Mouse (Mus musculus): ENCODE results near the gene Gm49322. TPM values are rescaled to one million over a fixed set of nuclear protein-coding genes. Genes with fewer than 3 reads are reported as not detected.

Gene Gm49322
- polyA plus RNA-seq, 1 experiment from 2014 or later = 2.3 TPM

- TF ChIP-seq CTCF (IDR thresholded peaks at IDR 0.05; ENCODE audit: low read depth) = no peak
- Histone ChIP-seq H3K36me3 (ENCODE audit: control insufficient read depth, insufficient read depth) (peaks cover 8% of the 10 kb centered on the region; the same call in 1 of the 2 replicates), H3K4me2 (replicated peaks; ENCODE audit: low read depth) (peak overlapping the region; percentile 94; the same call in 1 of the 2 replicates), H3K4me3 (ENCODE audit: low read depth, low read length) (no peak overlapping the region), H3K4me1 (replicated peaks; ENCODE audit: control insufficient read depth, insufficient read depth, low read length) (peaks cover 13% of the 10 kb centered on the region; the same call in 1 of the 2 replicates), H3K9ac (ENCODE audit: low read depth, low read length) (no peak overlapping the region), H3K27ac (ENCODE audit: low read depth, low read length) (no peak overlapping the region), H3K9me3 (ENCODE audit: control insufficient read depth) (no peaks in the 10 kb centered on the region), H3K27me3 (replicated peaks; ENCODE audit: control insufficient read depth, insufficient read depth, low read length) (no peaks in the 10 kb centered on the region)
- ATAC-seq = no peak
- 71% methylated on average over 6 of the region's 6 CpGs for WGBS
These were observed 49.0 kb downstream of the Gm49322 start for GRCm38 (mm10) chr10:80654866-80655265.

GRCm38 (mm10) chr10:80655406-80656129 is 49.7 kb downstream of the Gm49322 start:
- Histone ChIP-seq H3K27ac (ENCODE audit: low read depth, low read length) (peak overlapping the region; percentile 54; the same call in 1 of the 2 replicates), H3K4me3 (ENCODE audit: low read depth, low read length) (peak overlapping the region; percentile 87), H3K27me3 (replicated peaks; ENCODE audit: control insufficient read depth, insufficient read depth, low read length) (no peaks in the 10 kb centered on the region), H3K9ac (ENCODE audit: low read depth, low read length) (peak overlapping the region; percentile 79), H3K9me3 (ENCODE audit: control insufficient read depth) (no peaks in the 10 kb centered on the region), H3K36me3 (ENCODE audit: control insufficient read depth, insufficient read depth) (peaks cover 8% of the 10 kb centered on the region; the same call in 1 of the 2 replicates), H3K4me2 (replicated peaks; ENCODE audit: low read depth) (peak overlapping the region; percentile 94), H3K4me1 (replicated peaks; ENCODE audit: control insufficient read depth, insufficient read depth, low read length) (peaks cover 13% of the 10 kb centered on the region; the same call in 1 of the 2 replicates)
- WGBS = 1% methylated on average over 12 of the region's 12 CpGs
- ATAC-seq = peak; percentile 4; the same call in 1 of the 2 replicates
- TF ChIP-seq CTCF (IDR thresholded peaks at IDR 0.05; ENCODE audit: low read depth) = no peak

- WGBS = under 1% methylated on average over 69 of the region's 72 CpGs
These were observed 50.5 kb downstream of the Gm49322 start for GRCm38 (mm10) chr10:80656130-80656862.

GRCm38 (mm10) chr10:80656863-80657623 is 51.2 kb downstream of the Gm49322 start, which contains the start of gene Btbd2:
Gene Btbd2 (minus strand): TSS chr10:80657071.
- WGBS = 15% methylated on average over 15 of the region's 15 CpGs
- peaks cover 13% of the 10 kb centered on the region; the same call in 1 of the 2 replicates for H3K4me1 ChIP-seq (replicated peaks; ENCODE audit: control insufficient read depth, insufficient read depth, low read length)

More at GRCm38 (mm10) chr10:80656130-80656862, 50.5 kb downstream of the Gm49322 start:
- H3K4me2 ChIP-seq (replicated peaks; ENCODE audit: low read depth) = peak overlapping the region; percentile 94
- peak overlapping the region; percentile 73 for H3K27ac ChIP-seq (ENCODE audit: low read depth, low read length)
- TF ChIP-seq CTCF (IDR thresholded peaks at IDR 0.05; ENCODE audit: low read depth) = no peak
- H3K27me3 ChIP-seq (replicated peaks; ENCODE audit: control insufficient read depth, insufficient read depth, low read length) = no peaks in the 10 kb centered on the region
- peak; percentile 75 for ATAC-seq
- H3K9me3 ChIP-seq (ENCODE audit: control insufficient read depth) = no peaks in the 10 kb centered on the region
- peaks cover 13% of the 10 kb centered on the region; the same call in 1 of the 2 replicates for H3K4me1 ChIP-seq (replicated peaks; ENCODE audit: control insufficient read depth, insufficient read depth, low read length)
- H3K36me3 ChIP-seq (ENCODE audit: control insufficient read depth, insufficient read depth) = peaks cover 8% of the 10 kb centered on the region; the same call in 1 of the 2 replicates
- H3K9ac ChIP-seq (ENCODE audit: low read depth, low read length) = peak overlapping the region; percentile 79
- peak overlapping the region; percentile 87 for H3K4me3 ChIP-seq (ENCODE audit: low read depth, low read length)

GRCm38 (mm10) chr10:80658194-80658840 is 52.5 kb downstream of the Gm49322 start:
- no peak for ATAC-seq
- TF ChIP-seq CTCF (IDR thresholded peaks at IDR 0.05; ENCODE audit: low read depth) = no peak
- no peak overlapping the region for H3K4me2 ChIP-seq (replicated peaks; ENCODE audit: low read depth)
- H3K27ac ChIP-seq (ENCODE audit: low read depth, low read length) = no peak overlapping the region; the same call in 1 of the 2 replicates
- no peak overlapping the region for H3K4me3 ChIP-seq (ENCODE audit: low read depth, low read length)
- H3K4me1 ChIP-seq (replicated peaks; ENCODE audit: control insufficient read depth, insufficient read depth, low read length) = peaks cover 13% of the 10 kb centered on the region; the same call in 1 of the 2 replicates
- WGBS = 60% methylated on average over 14 of the region's 14 CpGs
- no peak overlapping the region for H3K9ac ChIP-seq (ENCODE audit: low read depth, low read length)
- no peaks in the 10 kb centered on the region for H3K36me3 ChIP-seq (ENCODE audit: control insufficient read depth, insufficient read depth)
- no peaks in the 10 kb centered on the region for H3K27me3 ChIP-seq (replicated peaks; ENCODE audit: control insufficient read depth, insufficient read depth, low read length)
- H3K9me3 ChIP-seq (ENCODE audit: control insufficient read depth) = no peaks in the 10 kb centered on the region

More at GRCm38 (mm10) chr10:80656863-80657623, 51.2 kb downstream of the Gm49322 start, which contains the start of gene Btbd2:
- H3K9ac ChIP-seq (ENCODE audit: low read depth, low read length) = peak within 1 kb of the TSS; percentile 79
- peaks cover 7% of the 10 kb centered on the region; the same call in 1 of the 2 replicates for H3K36me3 ChIP-seq (ENCODE audit: control insufficient read depth, insufficient read depth)
- H3K27me3 ChIP-seq (replicated peaks; ENCODE audit: control insufficient read depth, insufficient read depth, low read length) = no peaks in the 10 kb centered on the region
- no peaks in the 10 kb centered on the region for H3K9me3 ChIP-seq (ENCODE audit: control insufficient read depth)
- peak within 1 kb of the TSS; percentile 87 for H3K4me3 ChIP-seq (ENCODE audit: low read depth, low read length)
- H3K4me2 ChIP-seq (replicated peaks; ENCODE audit: low read depth) = peak within 1 kb of the TSS; percentile 94
- H3K27ac ChIP-seq (ENCODE audit: low read depth, low read length) = peak within 1 kb of the TSS; percentile 73
- no peak for TF ChIP-seq CTCF (IDR thresholded peaks at IDR 0.05; ENCODE audit: low read depth)
- peak; percentile 1; the same call in 1 of the 2 replicates for ATAC-seq
